Mouse (Mus musculus) embryonic facial prominence, embryonic 13.5 days (tissue): Measurements from ENCODE around the gene Zfp366. TPM values are rescaled to one million over a fixed set of nuclear protein-coding genes. Genes with fewer than 3 reads are reported as not detected.

Source experiments
- ATAC-seq: fragments of 200-750 bp; cut with Nextera tagmentation; 2 replicates; pipeline ENCODE4 v1.8.0; 2017; ENCODE audit warnings: low read depth; ENCODE audit not compliant: insufficient number of reproducible peaks, insufficient read depth, low FRiP score, low TSS enrichment
- H3K27ac ChIP-seq: fragments of 300-500 bp; sonication (generic); 2 replicates; pipeline ENCODE4 v1.5.1; 2015; ENCODE audit warnings: moderate library complexity, mild to moderate bottlenecking, inconsistent platforms
- H3K27me3 ChIP-seq: fragments of 300-500 bp; sonication (generic); 2 replicates; pipeline ENCODE4 v1.6.1; 2015; ENCODE audit warnings: mild to moderate bottlenecking, inconsistent platforms
- H3K36me3 ChIP-seq: fragments of 300-500 bp; sonication (generic); 2 replicates; pipeline ENCODE4 v1.6.1; 2015; ENCODE audit warnings: mild to moderate bottlenecking, inconsistent platforms
- H3K4me1 ChIP-seq: fragments of 300-500 bp; sonication (generic); 2 replicates; pipeline ENCODE4 v1.6.1; 2015; ENCODE audit warnings: inconsistent platforms
- H3K4me2 ChIP-seq: fragments of 300-500 bp; sonication (generic); 2 replicates; pipeline ENCODE4 v1.6.1; 2015; ENCODE audit warnings: moderate library complexity, mild to moderate bottlenecking, inconsistent platforms
- H3K4me3 ChIP-seq: fragments of 300-500 bp; sonication (generic); 2 replicates; pipeline ENCODE4 v1.5.1; 2015; ENCODE audit warnings: mild to moderate bottlenecking, inconsistent platforms
- H3K9ac ChIP-seq: fragments of 300-500 bp; sonication (generic); 2 replicates; pipeline ENCODE4 v1.6.1; 2015; ENCODE audit warnings: mild to moderate bottlenecking, inconsistent platforms
- H3K9me3 ChIP-seq: fragments of 300-500 bp; sonication (generic); 2 replicates; pipeline ENCODE4 v1.6.1; 2016; ENCODE audit warnings: inconsistent platforms
- WGBS: fragments of 180-500 bp; shearing (Covaris S2); methylation state at CpG from one replicate; pipeline ENCODE4 v1.1.7; 2015; ENCODE audit warnings: mixed read lengths; 5-methylcytosine and 5-hydroxymethylcytosine counted together
- polyA plus RNA-seq: library from polyadenylated mRNA; unstranded; fragments of >200 nt; fragmentation: Nextera tagmentation; extraction: Ambion mirVana; gene quantifications from 2 replicates; pipeline ENCODE4 v1.2.1, GENCODE M21; 2015

Zfp366 gene
- polyA plus RNA-seq, 1 experiment from 2014 or later: 0.42 TPM

- ATAC-seq: no peak
- H3K4me1 ChIP-seq: no peaks in the 10 kb centered on the region
Observed at GRCm38 (mm10) chr13:99262406-99262805, 77.8 kb downstream of the Zfp366 start.

GRCm38 (mm10) chr13:99263159-99263783, 78.6 kb downstream of the Zfp366 start:
- Histone ChIP-seq H3K9me3 (no peaks in the 10 kb centered on the region), H3K9ac (no peak overlapping the region)
- WGBS: 80% methylated on average over 4 of the region's 4 CpGs

More at GRCm38 (mm10) chr13:99262406-99262805, 77.8 kb downstream of the Zfp366 start:
- H3K27ac ChIP-seq: no peak overlapping the region
- no peaks in the 10 kb centered on the region for H3K36me3 ChIP-seq
- no peak overlapping the region for H3K4me3 ChIP-seq
- H3K9me3 ChIP-seq: no peaks in the 10 kb centered on the region
- H3K9ac ChIP-seq: no peak overlapping the region
- H3K4me2 ChIP-seq: no peak overlapping the region
- 56% methylated on average over 1 of the region's 1 CpGs for WGBS
- no peaks in the 10 kb centered on the region for H3K27me3 ChIP-seq

GRCm38 (mm10) chr13:99264483-99264882, 79.9 kb downstream of the Zfp366 start:
- no peaks in the 10 kb centered on the region for H3K4me1 ChIP-seq
- no peaks in the 10 kb centered on the region for H3K9me3 ChIP-seq
- no peak overlapping the region for H3K27ac ChIP-seq
- no peaks in the 10 kb centered on the region for H3K27me3 ChIP-seq
- H3K4me2 ChIP-seq: no peak overlapping the region
- WGBS: 83% methylated on average over 6 of the region's 6 CpGs
- no peaks in the 10 kb centered on the region for H3K36me3 ChIP-seq
- no peak overlapping the region for H3K9ac ChIP-seq
- ATAC-seq: no peak
- no peak overlapping the region for H3K4me3 ChIP-seq

More at GRCm38 (mm10) chr13:99263159-99263783, 78.6 kb downstream of the Zfp366 start:
- Histone ChIP-seq H3K4me2 (no peak overlapping the region), H3K4me1 (no peaks in the 10 kb centered on the region), H3K36me3 (no peaks in the 10 kb centered on the region), H3K27me3 (no peaks in the 10 kb centered on the region), H3K27ac (no peak overlapping the region), H3K4me3 (no peak overlapping the region)
- ATAC-seq: no peak

- no peak overlapping the region for H3K4me3 ChIP-seq
- no peak overlapping the region for H3K4me2 ChIP-seq
- no peak for ATAC-seq
- H3K27ac ChIP-seq: no peak overlapping the region
- 90% methylated on average over 3 of the region's 3 CpGs for whole genome bisulfite sequencing
- H3K36me3 ChIP-seq: no peaks in the 10 kb centered on the region
- no peaks in the 10 kb centered on the region for H3K27me3 ChIP-seq
- H3K4me1 ChIP-seq: no peaks in the 10 kb centered on the region
- H3K9ac ChIP-seq: no peak overlapping the region
- no peaks in the 10 kb centered on the region for H3K9me3 ChIP-seq
Observed at GRCm38 (mm10) chr13:99272046-99272445, 87.4 kb downstream of the Zfp366 start.

- Histone ChIP-seq H3K4me2 (no peak overlapping the region), H3K9me3 (no peaks in the 10 kb centered on the region), H3K4me1 (no peaks in the 10 kb centered on the region), H3K36me3 (no peaks in the 10 kb centered on the region), H3K4me3 (no peak overlapping the region), H3K27ac (no peak overlapping the region), H3K9ac (no peak overlapping the region), H3K27me3 (no peaks in the 10 kb centered on the region)
- ATAC-seq: no peak
- WGBS: 90% methylated on average over 3 of the region's 3 CpGs
Observed at GRCm38 (mm10) chr13:99277521-99277920, 92.9 kb downstream of the Zfp366 start.

GRCm38 (mm10) chr13:99278511-99278910, 93.9 kb downstream of the Zfp366 start:
- 80% methylated on average over 6 of the region's 6 CpGs for WGBS
- peaks cover 3% of the 10 kb centered on the region; the same call in 1 of the 2 replicates for H3K4me1 ChIP-seq
- no peak for ATAC-seq
- no peak overlapping the region for H3K9ac ChIP-seq
- no peaks in the 10 kb centered on the region for H3K27me3 ChIP-seq
- H3K36me3 ChIP-seq: no peaks in the 10 kb centered on the region
- H3K9me3 ChIP-seq: no peaks in the 10 kb centered on the region
- no peak overlapping the region for H3K4me3 ChIP-seq
- H3K27ac ChIP-seq: no peak overlapping the region
- no peak overlapping the region for H3K4me2 ChIP-seq

- no peak overlapping the region for H3K4me3 ChIP-seq
- WGBS: 68% methylated on average over 10 of the region's 10 CpGs
- ATAC-seq: no peak
- H3K27me3 ChIP-seq: no peaks in the 10 kb centered on the region
- no peaks in the 10 kb centered on the region for H3K36me3 ChIP-seq
- H3K9ac ChIP-seq: no peak overlapping the region
- H3K27ac ChIP-seq: no peak overlapping the region
- no peak overlapping the region for H3K4me2 ChIP-seq
- peaks cover 3% of the 10 kb centered on the region; the same call in 1 of the 2 replicates for H3K4me1 ChIP-seq
- no peaks in the 10 kb centered on the region for H3K9me3 ChIP-seq
Observed at GRCm38 (mm10) chr13:99279351-99279750, 94.7 kb downstream of the Zfp366 start.

- 77% methylated on average over 6 of the region's 6 CpGs for WGBS
- no peak for ATAC-seq
Observed at GRCm38 (mm10) chr13:99282961-99283360, 98.3 kb downstream of the Zfp366 start.

GRCm38 (mm10) chr13:99283916-99284315, 99.3 kb downstream of the Zfp366 start:
- WGBS: 82% methylated on average over 12 of the region's 12 CpGs
- ATAC-seq: no peak
- no peak overlapping the region for H3K4me3 ChIP-seq
- no peaks in the 10 kb centered on the region for H3K27me3 ChIP-seq
- no peak overlapping the region for H3K4me2 ChIP-seq
- H3K4me1 ChIP-seq: peaks cover 3% of the 10 kb centered on the region; the same call in 1 of the 2 replicates
- no peaks in the 10 kb centered on the region for H3K9me3 ChIP-seq
- no peaks in the 10 kb centered on the region for H3K36me3 ChIP-seq
- no peak overlapping the region for H3K27ac ChIP-seq
- no peak overlapping the region for H3K9ac ChIP-seq

More at GRCm38 (mm10) chr13:99282961-99283360, 98.3 kb downstream of the Zfp366 start:
- H3K4me3 ChIP-seq: no peak overlapping the region
- H3K9me3 ChIP-seq: no peaks in the 10 kb centered on the region
- H3K4me2 ChIP-seq: no peak overlapping the region
- H3K36me3 ChIP-seq: no peaks in the 10 kb centered on the region
- no peak overlapping the region for H3K27ac ChIP-seq
- peaks cover 3% of the 10 kb centered on the region; the same call in 1 of the 2 replicates for H3K4me1 ChIP-seq
- H3K27me3 ChIP-seq: no peaks in the 10 kb centered on the region
- no peak overlapping the region for H3K9ac ChIP-seq

GRCm38 (mm10) chr13:99284400-99285160, 100.0 kb downstream of the Zfp366 start:
- 77% methylated on average over 21 of the region's 21 CpGs for WGBS
- H3K27ac ChIP-seq: no peak overlapping the region
- no peaks in the 10 kb centered on the region for H3K27me3 ChIP-seq
- no peak overlapping the region for H3K4me3 ChIP-seq
- no peaks in the 10 kb centered on the region for H3K36me3 ChIP-seq
- no peak for ATAC-seq
- H3K4me1 ChIP-seq: peaks cover 3% of the 10 kb centered on the region; the same call in 1 of the 2 replicates
- no peaks in the 10 kb centered on the region for H3K9me3 ChIP-seq
- no peak overlapping the region for H3K4me2 ChIP-seq
- no peak overlapping the region for H3K9ac ChIP-seq

- Histone ChIP-seq H3K9me3 (no peaks in the 10 kb centered on the region), H3K9ac (no peak overlapping the region), H3K36me3 (no peaks in the 10 kb centered on the region), H3K4me1 (peaks cover 3% of the 10 kb centered on the region; the same call in 1 of the 2 replicates), H3K27me3 (no peaks in the 10 kb centered on the region), H3K4me3 (no peak overlapping the region), H3K4me2 (no peak overlapping the region), H3K27ac (no peak overlapping the region)
- WGBS: 71% methylated on average over 2 of the region's 2 CpGs
- ATAC-seq: no peak
Observed at GRCm38 (mm10) chr13:99285241-99285640, 100.6 kb downstream of the Zfp366 start.

- H3K36me3 ChIP-seq: no peaks in the 10 kb centered on the region
- 90% methylated on average over 4 of the region's 4 CpGs for WGBS
- H3K4me1 ChIP-seq: peaks cover 3% of the 10 kb centered on the region; the same call in 1 of the 2 replicates
- no peak overlapping the region for H3K4me2 ChIP-seq
- no peak overlapping the region for H3K27ac ChIP-seq
- ATAC-seq: no peak
- no peaks in the 10 kb centered on the region for H3K27me3 ChIP-seq
- no peak overlapping the region for H3K9ac ChIP-seq
- no peak overlapping the region for H3K4me3 ChIP-seq
- H3K9me3 ChIP-seq: no peaks in the 10 kb centered on the region
Observed at GRCm38 (mm10) chr13:99287207-99287606, 102.6 kb downstream of the Zfp366 start.
